Mouse (Mus musculus) spleen, embryonic (tissue): Measurements from ENCODE around the gene Resp18.

ENCODE experiments used
- CTCF ChIA-PET: fragments of 350-600 bp; sonication (Branson Sonifier 250); formaldehyde crosslinking; loops from one replicate; lab custom pipeline; 2022; lab: Charles Lee

Resp18 gene

DNA sequence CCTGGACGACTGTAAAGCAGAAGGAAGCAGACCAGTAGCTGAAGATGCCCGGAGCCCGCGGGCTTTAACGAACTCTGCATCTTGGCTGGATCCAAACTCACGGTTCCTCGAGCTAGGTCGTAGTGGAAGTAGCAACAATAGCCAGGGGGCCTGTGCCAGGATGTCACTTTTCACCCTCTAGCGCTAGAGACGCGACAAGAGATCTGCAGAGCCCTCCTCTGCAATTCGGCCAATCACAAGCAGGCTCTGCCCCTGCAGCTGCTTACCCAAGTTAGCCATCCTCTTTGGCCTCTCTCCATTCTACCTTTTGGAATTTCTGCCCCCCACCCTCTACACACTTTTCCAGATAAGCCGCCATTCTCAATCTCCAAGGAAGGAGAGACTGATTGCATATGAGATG, at the start of gene Resp18:
Resp18 (minus strand) TSS at position 188 of the 400 bp plus-strand sequence.
- CTCF ChIA-PET, result interaction anchor here (0.6 kb wide), 1 partner anchor 962 kb away, joined by 3 read pairs; no protein-coding TSS in a partner anchor

DNA sequence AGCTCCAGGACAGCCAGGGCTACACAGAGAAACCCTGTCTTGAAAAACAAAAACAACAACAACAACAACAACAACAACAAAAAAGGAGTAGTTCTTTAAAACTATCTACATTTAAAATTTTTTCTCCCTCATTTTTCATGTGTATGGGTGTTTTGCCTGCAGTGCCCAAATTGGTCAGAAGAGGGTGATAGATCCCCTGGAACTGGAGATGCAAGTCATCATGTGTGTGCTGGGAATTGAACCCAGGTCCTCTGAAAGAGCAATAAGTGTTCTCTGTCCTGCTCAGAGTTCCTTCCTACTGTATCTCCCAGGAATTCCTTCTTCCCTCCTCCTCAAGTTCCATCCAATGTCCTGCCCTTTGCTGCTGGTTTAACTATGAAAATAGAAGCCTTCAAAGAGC, 49.2 kb upstream of the Resp18 start:
- CTCF ChIA-PET, result no interaction called here

- CTCF ChIA-PET, result interaction anchor here (0.5 kb wide), 1 partner anchor 527 kb away, joined by 3 read pairs; no protein-coding TSS in a partner anchor
Measured at GRCm38 (mm10) chr1:75319166-75319565, 41.0 kb upstream of the Resp18 start.

GRCm38 (mm10) chr1:75318736-75319135, 40.5 kb upstream of the Resp18 start:
- CTCF ChIA-PET, result no interaction called here

DNA sequence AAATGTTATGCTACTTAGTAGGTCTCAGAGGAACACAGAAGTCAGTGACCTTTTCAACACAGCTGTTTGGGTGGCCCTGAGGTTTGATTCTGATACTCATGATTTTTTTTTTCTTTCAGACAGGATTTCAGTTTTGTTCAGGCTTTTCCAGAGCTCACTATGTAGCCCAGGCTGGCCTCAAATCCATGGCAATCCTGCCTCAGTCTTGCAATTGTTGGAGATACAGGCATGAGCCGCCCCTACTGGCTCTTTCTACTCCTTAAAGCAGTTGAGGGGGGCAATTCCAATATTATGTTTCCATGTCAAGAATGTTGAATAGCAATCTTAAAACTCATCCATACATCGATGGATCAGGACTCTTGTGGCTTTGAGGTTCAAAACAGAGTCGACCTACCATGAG, 40.1 kb upstream of the Resp18 start:
- CTCF ChIA-PET, result no interaction called here

- CTCF ChIA-PET, result interaction anchor here (0.6 kb wide), 2 partner anchors 150 to 729 kb away, joined by 3 to 5 read pairs; no protein-coding TSS in a partner anchor
Measured at GRCm38 (mm10) chr1:75317241-75318201, 39.3 kb upstream of the Resp18 start, which contains the start of gene Dnpep. Dnpep (minus strand) TSS chr1:75317990.

- CTCF ChIA-PET, result interaction anchor here (0.6 kb wide), 1 partner anchor 728 kb away, joined by 5 read pairs; no protein-coding TSS in a partner anchor
Measured at GRCm38 (mm10) chr1:75316861-75317240, 38.6 kb upstream of the Resp18 start.

DNA sequence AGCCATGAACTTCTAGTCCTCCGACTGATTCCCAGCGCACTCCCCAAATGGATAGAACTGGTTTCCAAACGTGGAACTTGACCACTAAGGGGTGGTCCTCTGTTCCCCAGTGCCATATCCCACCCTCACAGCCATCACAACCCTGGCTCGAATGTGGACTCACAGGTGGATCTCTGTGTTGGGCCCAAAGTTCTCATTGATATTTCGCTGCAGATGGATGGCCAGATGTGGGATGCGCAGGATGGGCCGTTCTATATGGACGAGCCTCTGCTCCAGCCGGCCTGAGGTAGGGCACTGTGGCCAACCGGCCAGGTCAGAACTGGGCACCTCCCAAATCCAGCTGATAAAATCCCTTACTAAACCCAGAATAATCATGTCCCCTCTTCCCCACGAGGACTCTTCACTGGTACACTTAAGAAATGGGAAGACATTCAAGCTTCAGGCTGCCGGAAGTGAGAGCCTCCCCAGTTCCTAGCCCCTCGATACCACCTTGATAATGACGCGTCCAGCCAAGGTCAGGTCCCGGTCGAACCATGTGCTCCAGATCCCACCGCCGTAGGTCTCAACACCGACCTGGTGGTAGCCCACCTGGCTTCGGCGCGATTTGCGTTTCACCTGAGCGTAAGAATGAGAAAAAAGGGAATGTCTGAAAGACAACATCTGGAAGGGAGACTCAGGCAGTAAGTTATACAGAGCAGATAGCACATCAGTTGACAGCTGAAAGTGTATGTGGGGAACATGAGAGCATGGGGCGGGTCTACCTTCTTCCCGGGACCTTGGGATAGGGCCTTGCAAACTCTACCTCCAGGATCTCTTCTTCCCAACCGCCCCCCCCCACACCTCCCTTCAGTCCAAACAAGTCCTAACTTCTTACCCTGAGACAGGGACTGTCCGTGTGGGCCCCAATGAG, 37.5 kb upstream of the Resp18 start:
- CTCF ChIA-PET, result no interaction called here

GRCm38 (mm10) chr1:75315011-75315410, 36.8 kb upstream of the Resp18 start:
- CTCF ChIA-PET, result no interaction called here

GRCm38 (mm10) chr1:75311694-75312093, 33.5 kb upstream of the Resp18 start:
- CTCF ChIA-PET, result no interaction called here

DNA sequence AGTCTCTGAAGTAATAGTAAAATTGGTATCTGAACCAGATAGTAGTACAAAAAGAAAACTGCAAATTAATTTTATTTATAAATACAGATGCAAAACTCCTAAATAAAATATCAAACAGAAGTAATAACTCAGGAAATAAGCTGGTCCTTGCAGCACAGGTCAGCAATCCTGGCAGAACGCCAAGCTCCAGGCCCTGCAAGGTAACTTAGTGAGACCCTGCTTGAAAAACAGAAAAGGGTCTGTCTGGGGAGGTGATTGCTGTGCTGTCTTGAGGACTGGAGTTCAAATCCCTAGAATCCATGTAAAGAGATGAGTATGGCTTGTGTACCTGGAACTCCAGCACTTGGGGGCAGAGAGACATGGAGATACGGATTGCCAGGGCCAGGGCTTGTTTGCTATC, 26.4 kb upstream of the Resp18 start:
- CTCF ChIA-PET, result interaction anchor here (0.9 kb wide), 1 partner anchor 1069 kb away, joined by 7 read pairs; no protein-coding TSS in a partner anchor

GRCm38 (mm10) chr1:75294294-75294693, 16.1 kb upstream of the Resp18 start:
- CTCF ChIA-PET, result no interaction called here

DNA sequence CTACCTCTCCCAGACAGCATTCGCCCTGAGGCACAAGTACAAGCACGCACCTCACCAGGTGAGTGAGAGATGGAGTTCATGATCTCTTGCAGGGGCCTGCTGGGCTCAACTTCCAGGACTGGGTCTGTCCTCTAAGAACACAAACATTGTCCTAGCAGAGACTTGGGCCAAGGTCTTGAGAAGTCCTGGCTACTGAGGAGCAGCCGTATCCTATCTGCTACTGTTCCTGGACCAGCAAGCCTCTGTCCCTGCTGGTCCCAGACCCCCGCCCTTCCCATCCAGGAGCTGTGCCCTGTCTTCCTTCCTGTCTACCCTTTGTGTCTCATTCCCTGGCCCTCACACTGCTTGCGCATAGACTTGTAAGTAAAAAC, 15.1 kb upstream of the Resp18 start:
- CTCF ChIA-PET, result no interaction called here

DNA sequence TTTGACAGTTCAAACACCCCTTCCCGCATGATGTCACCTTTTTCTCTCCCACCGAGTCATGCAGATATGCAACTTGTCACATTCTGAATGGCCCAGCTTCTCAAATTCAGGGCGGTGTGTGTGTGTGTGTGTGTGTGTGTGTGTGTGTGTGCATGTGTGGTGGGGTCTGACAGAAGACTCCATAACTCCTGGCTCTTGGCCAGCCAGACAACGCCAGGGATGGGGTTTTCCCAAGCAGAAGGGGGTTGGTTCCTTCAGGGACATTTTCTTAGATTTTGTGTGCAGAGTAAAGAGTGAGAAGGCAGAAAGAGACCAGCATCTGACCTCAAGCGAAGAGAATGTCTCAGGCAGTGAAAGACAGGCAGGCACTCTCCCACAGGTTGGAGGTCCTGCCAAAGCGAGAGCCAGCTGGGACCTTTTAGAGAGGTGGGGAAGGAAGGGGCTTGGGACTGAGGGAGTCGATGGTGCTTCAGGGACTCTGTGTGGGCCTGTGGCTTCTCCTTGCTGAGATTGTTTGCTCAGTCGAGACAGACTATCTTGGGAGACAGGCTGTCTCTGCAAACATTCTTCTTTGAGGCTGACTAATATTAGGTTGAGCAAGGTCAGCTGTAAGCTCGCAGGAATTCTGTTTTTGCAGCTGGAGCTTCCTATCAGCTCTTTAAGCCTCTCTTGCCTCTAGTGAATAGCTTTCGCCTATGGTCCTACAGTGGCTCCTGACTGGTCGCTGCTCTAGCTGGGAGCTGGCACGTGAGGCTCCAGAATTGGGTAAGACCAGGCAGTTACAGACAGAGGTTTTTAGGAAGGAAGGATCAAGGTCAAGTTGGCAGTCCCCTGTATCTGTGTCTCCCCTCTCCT, 14.5 kb upstream of the Resp18 start:
- CTCF ChIA-PET, result no interaction called here

DNA sequence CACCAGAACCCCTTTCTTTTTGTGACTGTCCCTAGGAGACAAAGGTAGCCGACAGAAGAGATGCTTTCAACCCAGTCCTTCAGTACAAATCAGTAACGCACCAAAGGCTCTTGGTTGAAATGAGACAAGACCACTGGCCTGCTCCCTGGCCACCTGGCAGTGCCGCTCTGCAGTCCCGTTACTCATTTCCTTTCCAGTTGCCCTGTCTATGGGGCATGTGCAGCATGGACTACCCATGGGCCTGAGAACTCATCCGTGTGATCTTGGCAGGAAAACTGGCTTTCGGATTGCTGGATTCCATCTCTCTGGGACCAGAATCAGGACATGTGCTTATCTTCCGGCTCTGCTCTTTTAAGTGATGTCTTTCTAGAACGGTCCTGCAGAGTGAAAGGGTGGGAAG, 13.1 kb upstream of the Resp18 start:
- CTCF ChIA-PET, result no interaction called here

DNA sequence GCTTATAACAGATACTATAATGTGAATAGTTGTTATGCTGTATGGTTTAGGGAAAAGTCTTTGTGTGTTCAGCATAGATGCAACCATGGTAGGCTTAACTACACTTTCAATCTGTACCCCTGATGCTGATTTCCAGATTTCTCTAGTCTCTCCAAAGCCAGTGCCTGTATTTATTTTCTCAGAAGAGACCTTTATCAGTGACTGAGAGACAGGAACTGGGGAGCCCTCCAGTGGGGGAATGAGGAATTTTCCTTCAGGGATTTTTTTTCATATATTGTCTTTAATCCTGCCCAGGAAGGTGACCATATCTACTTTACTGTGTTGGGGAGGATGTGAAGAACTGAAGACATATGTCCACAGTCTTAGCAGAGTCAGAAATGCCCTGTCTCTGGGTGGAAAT, 12.4 kb upstream of the Resp18 start:
- CTCF ChIA-PET, result no interaction called here

- CTCF ChIA-PET, result no interaction called here
Measured at GRCm38 (mm10) chr1:75289888-75290431, 11.7 kb upstream of the Resp18 start.

- CTCF ChIA-PET, result no interaction called here
Measured at GRCm38 (mm10) chr1:75289376-75289775, 11.2 kb upstream of the Resp18 start.

DNA sequence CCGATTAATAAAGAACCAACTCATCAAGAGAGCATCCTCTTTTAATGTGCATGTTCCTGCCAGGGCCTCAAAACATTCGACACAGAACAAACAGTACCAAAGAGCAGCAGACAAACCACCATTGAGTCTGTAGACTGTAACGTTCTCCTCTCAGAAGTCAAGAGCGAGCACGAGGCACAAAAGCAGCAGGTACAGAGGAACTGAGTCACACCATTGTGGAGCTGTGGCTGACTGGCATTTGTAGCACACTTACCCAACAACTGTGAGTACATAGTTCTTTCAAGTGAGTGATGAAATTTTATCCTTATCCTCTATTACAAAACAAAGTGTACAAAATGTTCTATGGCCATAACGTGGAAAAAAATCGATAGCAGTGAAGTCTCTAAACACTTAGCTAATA, 6.7 kb upstream of the Resp18 start:
- CTCF ChIA-PET, result no interaction called here

- CTCF ChIA-PET, result no interaction called here
Measured at GRCm38 (mm10) chr1:75283017-75283416, 4.8 kb upstream of the Resp18 start.
